Mouse (Mus musculus) lung, postnatal 4 days (tissue): ENCODE data around the gene Alpi.

Experiments
- DNase-seq, 2 experiments: peaks; one replicate each; pipeline ENCODE4 v3.0.0; 2021

Alpi gene

DNA sequence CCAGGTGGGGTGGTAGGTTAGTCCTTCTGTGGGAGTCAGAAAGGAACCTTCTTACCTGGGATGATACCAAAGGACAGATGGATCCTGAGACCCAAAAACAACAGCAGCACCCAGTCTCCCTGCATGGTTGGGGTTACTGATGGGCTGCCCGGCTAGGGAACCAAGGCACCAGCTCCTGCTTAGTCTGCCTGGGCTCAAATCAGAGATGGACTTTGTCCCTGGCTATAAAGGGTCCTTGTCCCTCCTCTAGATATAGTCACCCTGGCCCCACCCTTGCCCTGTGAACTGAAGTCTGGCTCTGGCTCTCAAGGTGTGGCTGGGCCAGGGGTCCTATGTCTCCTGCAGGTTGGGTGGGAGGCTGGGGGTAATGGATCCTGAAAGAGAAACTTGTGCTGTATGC, at the start of gene Alpi:
Gene Alpi (minus strand): TSS at position 196 of the 400 bp plus-strand sequence.
- no peak for DNase-seq

DNA sequence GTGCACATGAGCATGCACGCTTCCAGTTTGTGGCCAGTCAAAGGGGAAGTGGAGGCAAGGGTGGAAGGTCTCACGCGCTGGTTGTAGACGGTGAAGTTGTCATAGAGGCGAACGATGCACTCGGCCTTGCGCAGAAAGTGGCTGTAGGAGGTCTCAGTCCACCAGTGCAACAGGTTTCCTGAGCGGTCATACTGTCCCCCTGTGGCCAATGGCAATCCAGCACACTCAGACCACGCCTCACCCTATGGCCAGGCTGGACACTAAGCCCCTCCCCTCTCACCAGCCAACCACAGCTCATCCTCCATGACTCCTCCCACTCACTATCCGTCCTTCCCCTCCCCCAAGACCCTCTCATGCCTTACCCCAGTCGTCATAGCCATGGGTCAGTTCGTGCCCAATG, 48.0 kb upstream of the Alpi start:
- DNase-seq: no peak

DNA sequence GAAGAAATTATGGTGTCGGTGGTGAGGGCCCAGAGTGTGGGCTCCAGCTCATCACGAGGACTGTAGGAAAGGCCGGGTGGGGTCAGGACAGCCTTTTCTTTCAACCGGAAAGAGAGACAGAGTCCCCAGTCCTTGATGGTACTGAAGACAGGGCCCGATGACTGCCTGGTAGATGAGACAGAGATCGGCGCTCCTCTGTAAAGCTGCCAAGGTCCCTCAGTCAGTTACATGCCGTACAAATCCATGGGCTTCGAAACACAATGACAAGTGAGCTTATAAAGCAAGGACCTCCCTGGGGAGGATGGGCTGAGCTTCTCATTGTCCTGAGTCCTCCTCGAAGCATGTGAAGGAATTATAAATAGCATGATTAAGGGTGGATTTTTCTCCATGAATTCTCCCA, 41.7 kb upstream of the Alpi start:
- no peak for DNase-seq

DNA sequence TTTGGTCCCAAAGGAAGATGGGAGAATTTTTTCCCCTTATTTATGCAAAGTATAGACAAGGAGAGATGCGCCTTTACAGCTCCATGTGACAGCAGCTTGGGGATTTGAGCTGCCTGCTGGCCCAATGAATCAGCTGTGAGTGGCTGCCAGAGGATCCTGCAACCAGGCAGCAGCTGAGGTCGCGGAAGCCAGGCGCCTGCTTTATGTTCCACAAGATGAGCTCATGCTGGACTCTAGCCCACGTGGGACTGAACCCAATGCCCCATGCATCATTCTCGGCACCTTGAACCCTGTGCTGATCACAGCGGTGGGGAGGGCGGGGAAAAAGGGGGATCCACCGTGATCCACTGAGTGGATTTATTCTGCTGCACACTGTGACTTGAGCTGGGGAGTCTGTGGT, 41.0 kb upstream of the Alpi start:
- DNase-seq: peak in 1 of 2 experiments; percentile 60

DNA sequence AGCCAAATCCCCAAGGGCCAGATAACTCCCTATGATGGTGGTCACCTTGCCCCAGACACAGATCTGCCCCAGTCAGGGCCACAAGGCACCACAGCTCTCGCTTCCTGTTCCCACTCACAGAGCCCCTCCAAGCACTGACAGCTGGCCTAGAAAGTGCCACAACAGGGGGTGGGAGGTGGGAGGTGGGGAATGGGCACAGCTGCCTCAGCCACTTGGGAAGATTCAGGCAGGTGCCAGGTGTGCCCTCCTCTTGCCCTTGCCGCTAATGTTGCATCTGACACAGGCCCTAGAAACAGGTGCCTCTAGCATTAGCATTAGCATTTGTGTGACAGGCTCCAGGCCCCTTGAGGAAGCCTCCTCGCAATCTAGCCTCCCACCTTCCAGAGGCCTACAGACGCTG, 40.1 kb upstream of the Alpi start:
- peak in 1 of 2 experiments; percentile 11 for DNase-seq

DNA sequence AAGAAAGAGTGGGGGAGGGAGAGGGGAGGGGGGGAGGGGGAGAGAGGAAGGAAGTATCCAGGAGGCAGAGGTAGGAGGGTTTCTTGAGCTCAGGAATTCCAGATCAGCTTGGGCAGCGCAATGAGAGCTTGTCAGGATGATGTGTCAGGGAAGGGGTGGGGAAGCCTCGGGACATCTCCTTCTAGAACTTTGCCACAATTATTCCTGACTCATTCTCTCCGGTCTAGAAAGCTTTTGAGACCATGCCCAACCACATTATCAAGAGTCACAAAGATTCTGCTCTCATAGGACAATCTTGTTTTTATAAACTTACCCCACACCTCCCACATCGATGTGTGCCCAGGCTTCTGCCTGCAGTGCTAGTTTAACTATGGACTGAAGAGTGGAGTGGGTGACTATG, 30.4 kb upstream of the Alpi start:
- DNase-seq: no peak

DNA sequence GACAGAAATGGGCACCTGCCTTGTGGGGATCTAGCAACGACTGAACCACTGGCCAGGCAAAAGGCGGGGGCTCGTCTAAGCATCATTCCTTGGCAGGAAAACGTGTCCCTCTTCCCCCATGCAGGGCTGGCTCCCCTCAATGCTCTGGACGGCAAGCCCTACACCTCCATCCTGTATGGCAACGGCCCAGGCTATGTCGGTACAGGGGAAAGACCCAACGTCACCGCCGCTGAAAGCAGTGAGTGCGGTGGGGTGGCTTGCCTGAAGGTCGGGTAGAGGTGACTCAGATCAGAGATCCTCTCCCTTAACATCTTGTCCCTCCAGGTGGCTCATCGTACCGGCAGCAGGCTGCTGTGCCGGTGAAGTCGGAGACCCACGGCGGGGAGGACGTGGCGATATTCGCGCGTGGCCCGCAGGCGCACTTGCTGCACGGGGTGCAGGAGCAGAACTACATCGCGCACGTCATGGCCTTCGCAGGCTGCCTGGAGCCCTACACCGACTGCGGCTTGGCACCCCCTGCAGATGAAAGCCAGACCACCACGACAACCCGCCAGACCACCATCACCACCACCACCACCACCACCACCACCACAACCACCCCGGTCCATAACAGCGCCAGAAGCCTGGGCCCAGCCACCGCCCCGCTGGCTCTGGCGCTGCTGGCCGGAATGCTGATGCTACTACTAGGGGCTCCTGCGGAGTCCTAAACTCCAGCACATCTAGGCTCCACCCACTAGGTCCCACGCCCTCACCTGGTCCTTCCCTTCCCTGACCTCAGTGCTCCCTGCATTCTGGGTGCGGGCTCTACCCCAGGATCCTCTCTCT, 26.0 kb upstream of the Alpi start:
- no peak for DNase-seq

DNA sequence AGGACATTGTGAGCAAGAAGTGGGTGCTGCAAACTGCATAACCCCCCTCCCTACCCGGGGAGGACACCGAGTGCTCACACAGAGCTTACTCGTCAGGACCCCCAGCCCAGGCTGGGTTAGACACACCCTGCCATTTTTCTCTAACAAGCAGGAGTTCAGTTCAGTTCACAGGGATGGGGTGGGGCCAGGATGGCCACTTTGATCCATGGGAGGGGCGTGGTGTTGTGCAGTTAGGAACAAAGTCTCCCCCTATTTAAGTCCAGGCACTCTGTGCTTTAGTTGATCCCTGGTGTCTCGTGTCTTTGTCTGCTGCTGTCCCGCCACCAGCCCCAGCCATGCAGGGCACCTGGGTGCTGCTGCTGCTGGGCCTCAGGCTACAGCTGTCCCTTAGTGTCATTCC, 23.3 kb upstream of the Alpi start, which contains the start of gene Akp3:
Gene Akp3 (plus strand): TSS at position 301 of the 400 bp plus-strand sequence.
- no peak for DNase-seq

DNA sequence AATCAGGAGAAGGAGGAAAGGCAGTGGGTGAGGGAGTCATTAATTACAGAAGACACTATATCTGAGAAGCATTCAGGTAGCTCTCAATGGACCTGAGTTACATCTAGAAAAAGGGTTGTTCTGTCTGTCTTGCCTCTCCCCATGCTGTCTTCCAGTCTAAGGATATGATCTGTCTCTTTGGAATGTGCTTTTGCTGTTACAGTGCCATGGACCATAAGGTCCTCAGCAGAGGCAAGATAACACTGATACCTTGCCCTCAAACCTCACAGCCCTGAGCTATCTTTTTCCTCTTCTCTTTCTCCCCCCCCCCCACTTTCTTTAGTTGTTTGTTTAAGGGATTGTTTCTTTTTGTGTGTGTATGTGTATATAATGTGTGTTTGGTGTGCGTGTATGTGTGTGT, 13.4 kb upstream of the Alpi start:
- no peak for DNase-seq

DNA sequence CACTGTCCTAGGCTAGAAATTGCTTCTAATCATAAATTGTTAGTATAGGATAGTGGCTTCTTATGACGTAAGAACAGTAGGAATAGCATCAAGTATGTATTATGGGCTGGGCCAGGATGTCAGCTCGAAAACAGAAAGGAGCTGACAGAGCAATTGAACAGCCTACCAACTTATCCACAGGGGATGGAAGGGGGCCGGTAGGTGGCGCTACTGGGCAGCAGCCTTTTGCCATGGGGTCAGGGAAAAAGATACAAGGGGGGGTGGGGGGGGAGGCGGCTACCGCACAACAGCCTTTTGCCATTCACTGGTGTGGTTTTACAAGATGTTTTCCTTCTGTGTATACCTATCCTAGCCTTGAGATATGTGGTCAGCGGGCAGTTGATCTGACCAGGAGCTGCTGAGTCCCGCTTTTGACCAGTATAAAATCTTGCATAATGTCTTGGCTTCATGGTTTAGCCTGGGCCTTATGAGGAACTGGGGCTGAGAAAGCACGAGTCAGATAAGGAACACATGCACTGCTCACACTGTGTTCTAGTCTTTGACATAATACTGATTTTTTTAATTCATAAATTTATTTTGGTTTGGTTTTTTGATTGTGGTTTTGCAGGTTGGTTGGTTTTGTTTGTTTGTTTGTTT, 10.4 kb upstream of the Alpi start:
- peak in 1 of 2 experiments; percentile 32 for DNase-seq

DNA sequence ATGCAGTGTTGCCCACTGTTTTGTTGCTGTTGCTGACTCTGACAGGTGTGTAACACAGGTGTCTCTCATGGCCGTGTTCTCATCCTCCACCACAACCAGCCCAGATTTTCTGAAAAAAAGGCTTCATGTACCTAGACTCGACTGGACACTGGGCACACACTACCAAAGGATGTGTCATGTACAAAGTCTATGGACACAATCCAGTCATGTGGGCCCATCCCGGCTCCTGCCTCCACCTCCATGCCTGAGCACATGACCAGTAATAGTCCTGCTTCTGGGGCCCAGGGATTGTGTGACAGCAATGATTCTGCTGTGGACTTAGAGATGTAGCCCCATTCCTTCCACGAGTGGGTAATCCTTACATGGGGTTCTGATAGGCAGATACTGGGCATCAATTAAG, 7.2 kb upstream of the Alpi start:
- no peak for DNase-seq

DNA sequence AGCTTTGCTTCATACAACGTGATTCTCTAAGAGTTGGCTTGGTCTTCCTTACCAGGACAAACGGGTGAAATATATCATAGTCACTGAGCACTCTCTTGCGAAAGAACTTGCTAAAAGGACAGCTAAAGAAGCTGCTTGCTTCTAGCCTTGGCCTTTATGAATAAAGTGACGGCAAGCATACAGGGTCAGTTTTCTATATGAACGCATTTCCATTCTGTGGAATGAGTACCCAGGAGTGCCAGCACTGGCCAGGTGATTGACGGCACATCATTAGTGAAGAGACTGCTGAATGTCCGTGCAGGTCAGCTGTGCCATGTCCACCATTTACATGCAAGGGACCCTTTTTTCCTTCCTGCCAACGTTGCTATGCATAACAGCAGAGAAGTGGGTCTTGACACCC, 5.1 kb upstream of the Alpi start:
- DNase-seq: no peak

DNA sequence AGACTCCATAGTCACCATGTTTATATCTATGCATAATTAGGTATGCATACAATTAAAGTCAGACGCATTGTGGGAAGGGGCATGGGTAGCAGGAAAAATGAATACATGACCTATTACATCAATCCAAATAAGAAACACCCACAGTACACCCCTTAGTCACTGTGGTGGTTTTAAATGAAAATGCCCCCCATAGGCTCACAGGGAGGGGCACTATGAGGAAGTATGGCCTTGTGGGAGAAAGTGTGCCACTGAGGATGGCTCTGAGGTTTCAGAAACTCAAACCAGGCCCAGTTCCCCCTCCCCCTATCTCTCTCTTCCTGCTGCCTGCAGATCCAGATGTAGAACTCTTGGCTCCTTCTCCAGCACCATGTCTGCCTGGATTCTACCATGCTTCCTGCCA, 2.5 kb upstream of the Alpi start:
- DNase-seq: no peak

DNA sequence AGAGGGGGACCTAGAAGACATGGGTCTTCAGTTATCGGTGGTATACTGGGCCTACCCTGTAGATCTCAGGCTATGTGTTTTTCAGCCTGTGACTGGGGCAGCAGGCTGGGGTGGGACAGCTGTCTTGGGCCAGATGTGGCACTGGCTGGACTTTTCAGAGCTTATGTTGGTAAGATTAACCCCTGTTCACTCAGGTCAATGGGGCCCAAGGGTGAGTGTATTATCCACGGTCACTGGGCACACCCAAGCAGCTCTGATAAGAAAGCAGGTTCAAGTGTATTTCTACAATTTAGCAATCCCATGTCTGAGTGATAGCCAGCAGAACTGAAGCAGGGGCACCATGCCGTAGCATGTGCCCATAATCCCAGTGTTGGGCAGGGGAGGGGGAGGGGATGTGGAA, 708 bp upstream of the Alpi start:
- no peak for DNase-seq

DNA sequence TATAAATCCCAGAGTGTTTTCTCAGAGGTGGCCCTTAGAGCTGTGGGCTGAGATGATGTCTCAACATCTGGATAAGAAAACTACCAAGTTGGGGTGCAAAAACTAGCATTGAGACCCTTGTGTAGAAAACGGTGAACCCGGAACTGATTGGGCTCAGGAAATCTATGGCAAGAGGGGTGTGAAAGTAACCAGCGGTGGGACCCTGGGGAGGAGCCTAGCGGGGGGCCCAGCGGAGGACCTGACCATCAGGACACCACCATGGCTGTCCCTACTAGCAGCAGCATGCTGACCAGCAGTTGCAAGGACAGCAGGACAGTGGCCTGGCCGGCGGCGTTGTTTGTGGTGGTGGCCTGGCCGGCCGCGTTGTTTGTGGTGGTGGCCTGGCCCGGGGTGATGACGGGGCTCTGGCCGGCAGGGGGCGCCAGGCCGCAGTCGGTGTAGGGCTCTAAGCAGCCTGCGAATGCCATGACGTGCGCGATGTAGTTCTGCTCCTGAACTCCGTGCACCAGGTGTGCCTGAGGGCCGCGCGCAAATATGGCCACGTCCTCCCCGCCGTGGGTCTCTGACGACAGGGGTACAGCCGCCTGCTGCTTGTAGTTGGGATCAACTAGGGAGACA, 2.9 kb downstream of the Alpi start:
- DNase-seq: peak; percentile 67 to 71

DNA sequence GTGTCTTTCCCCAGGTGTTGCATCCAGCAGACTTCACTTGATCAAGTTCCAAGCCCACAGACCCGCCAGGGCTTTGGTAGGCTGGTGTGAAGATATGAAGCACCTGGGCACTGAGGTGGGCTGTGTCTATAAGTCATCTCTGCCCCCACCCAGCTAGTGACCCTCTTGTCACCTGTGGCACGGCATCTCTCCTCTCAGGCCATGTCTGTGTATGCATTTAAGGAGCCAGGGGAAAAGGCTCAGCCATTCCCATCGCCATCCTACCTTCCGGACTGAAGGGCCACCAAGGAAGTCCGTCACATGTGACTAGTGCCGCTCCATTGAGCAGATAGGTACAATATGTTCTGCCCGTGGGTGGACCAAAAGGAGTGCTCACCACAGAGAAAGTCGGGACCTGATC, 5.8 kb downstream of the Alpi start:
- no peak for DNase-seq

DNA sequence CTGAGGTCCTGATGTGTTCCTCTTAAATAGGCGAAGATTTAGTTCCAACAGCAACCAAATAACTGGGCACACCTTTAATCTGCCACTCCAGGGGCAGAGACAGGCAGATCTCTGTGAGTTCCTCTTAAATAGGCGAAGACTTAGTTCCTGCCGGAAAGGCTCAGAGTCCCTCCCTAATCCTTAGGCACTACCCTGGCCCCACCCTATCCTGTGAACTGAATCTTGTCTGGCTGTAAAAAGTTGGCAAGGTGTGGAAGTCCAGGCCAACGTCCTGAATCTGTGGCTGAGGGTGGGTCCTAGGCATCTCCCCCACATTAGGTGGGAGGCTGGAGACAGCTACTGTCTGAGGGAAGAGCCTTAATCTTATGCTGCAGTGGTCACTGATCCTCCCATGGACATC, 11.6 kb downstream of the Alpi start, which contains the start of gene Alppl2:
Gene Alppl2 (minus strand): TSS at position 101 of the 400 bp plus-strand sequence.
- no peak for DNase-seq

DNA sequence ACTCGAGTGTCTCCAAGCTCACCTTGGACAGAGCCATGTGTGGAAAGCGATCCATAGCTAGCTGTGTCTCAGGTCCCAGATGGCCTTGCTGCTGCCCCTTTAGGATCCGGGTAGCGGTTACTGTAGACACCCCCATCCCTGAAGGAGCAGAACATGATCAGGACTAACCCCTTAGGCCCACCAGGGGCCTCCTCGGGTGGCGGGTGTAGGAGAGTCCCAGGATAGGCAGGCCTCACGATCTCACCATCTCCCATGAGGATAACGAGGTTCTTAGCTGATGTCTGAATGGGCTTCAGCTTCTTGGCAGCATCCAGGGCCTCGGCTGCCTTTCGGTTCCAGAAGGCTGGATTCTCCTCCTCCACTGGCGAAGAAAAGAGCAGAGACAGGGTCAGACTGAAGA, 12.2 kb downstream of the Alpi start:
- DNase-seq: no peak

DNA sequence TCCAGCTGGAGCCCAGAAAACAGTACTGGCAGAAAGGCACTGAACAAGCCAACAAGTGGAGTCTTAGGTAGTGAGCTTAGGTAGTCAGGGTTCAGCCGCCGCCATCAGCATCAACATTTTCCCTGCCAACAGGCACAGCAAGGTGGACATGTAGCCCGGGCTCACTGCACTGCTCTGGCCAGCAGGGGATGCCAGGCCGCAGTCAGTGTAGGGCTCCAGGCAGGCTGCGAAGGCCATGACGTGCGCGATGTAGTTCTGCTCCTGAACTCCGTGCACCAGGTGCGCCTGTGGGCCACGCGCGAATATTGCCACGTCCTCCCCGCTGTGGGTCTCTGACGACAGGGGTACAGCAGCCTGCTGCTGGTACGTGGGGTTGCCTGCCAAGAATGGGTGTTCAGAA, 14.4 kb downstream of the Alpi start:
- no peak for DNase-seq

DNA sequence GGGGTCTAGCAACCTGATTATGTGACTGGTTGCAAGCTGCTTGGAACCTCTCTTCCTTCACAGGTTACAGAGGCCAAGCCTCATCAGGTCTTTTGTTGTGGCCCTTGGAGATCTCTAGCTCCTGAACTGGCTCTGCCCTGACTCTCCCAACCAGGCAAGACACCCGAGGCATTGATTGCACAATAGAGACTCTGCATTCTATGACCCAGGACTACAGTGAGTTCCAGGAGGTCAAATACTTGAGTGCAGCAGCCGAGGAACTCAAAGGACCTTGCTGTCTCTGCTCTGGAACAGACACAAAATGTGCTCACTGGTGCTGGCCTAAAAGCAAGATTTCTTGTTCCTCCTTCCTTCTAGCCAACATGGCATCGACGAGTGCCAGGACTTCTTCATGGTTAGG, 15.2 kb downstream of the Alpi start:
- DNase-seq: no peak

DNA sequence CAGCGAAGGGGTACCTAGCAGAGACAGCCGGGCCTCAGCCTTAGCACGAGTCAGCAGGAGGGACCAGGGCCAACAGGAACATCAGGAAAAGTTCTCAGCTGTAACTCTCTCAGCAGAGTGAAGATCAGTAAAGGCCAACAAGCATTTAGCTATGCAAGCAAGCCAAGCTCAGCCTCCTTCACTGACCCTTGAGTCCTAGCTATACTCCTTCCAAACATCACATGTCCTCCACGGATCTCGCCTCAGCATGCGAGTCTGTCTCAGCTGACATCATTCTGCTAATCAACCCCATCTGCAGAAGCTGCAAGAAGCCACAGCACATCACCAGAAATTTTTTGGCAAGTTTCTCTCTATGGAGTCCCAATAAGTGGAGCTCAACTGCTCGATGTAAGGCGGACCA, 27.6 kb downstream of the Alpi start:
- no peak for DNase-seq

DNA sequence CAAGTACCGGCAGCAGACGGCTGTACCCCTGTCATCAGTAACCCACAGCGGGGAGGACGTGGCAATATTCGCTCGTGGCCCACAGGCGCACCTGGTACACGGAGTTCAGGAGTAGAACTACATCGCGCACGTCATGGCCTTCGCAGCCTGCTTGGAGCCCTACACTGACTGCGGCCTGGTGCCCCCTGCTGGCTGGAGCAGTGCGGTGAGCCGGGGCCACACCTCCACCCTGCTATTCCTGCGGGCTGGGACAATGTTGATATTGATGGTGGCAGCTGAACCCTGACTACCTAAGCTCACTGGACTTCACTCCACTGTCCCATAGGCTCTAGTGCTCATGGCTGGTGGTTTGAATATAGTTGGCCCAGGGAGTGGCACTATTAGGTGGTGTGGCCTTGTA, 30.7 kb downstream of the Alpi start:
- peak; percentile 38 to 52 for DNase-seq

DNA sequence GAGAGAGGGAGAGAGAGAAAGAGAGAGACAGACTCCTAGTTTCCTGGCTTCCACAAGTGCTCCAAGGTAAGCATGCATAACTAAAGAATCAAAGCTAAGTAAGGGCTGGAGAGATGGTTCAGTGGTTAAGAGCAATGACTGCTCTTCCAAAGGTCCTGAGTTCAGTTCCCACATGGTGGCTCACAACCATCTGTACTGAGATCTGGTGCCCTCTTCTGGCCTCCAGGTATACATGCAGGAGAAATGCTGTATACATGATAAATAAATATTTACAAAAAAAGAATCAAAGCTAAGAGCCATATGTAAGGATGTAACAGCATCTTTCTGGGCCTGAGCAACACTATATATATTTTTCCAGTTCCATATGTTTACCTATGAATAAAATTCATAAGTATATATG, 40.5 kb downstream of the Alpi start:
- DNase-seq: no peak

DNA sequence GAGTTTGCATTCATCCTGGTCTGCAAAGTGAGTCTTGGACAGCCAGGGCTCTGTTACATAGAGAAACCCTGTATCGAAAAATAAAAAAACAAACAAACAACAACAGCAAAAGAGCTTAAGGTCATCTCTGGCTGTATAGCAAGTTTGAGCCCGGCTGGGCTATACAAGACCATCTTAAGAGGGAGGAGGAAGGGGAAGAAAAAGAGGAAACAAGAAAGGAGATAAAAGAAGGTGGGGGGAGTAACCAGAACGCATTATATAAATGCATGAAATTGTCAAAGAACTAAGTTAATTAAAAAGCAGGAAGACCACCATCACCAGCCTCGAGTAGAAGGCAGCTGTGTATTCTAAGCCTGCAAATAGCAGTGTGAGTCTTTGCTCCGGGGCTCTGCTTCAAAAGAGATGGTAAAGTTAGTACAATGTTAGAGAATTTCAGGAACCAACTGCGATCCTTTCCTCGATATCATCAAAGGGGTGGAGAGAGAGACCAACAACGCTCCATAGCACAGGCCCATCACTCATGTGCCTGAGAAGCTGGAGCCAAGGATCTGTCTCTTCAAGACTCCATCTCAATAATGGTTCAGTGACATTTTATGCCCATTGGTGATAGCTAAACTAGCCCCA, 42.3 kb downstream of the Alpi start:
- DNase-seq: no peak
